18 mouse cellular contexts compared by ENCODE assay signal in the genomic region with DNA sequence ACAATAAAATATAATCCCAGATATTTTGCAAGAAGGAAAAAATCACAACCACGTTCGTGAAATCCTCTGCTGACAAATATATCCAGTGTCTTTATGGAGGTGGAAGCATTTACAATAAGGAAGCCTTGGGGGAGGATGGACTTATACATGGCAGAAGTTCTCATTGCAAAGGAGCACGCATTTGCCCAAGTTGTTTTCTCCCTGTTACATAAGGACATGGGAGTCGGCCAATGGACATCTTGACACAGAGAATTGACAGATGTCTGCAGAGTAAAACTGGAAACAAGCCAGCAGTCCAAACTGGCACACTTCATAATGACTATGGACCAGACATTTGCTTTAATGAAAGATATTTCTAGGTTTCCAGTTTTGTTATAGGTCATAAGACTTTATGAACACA. TPM values are rescaled to one million over a fixed set of nuclear protein-coding genes. Genes with fewer than 3 reads are reported as not detected.
DNase-seq lines count a peak whose midpoint lies in the region; ATAC-seq and TF ChIP-seq lines count a peak whose summit lies in the region.
"Had no signal": no experiment of that assay in that cellular context is flagged by ENCODE, and none has a peak within 500 bp of the region (broad histone marks: within the 10 kb centered on the region; RNA-seq: fewer than 3 reads in every experiment).

No protein-coding gene starts in this region.

- WGBS in lung, embryonic 14.5 days = 58% methylated on average over 4 of the region's 4 CpGs
- WGBS in lung, adult 2 months = 68% methylated on average over 4 of the region's 4 CpGs

- no peak overlapping the region for H3K4me2 ChIP-seq in lung, embryonic 14.5 days
- H3K4me2 ChIP-seq: hindbrain, embryonic 13.5 days had no signal

- no peaks in the 10 kb centered on the region for H3K27me3 ChIP-seq in lung, embryonic 14.5 days (ENCODE audit: insufficient read depth, low read length)
- H3K27me3 ChIP-seq: hindbrain, embryonic 13.5 days had no signal

- no peak overlapping the region for H3K27ac ChIP-seq in lung, embryonic 14.5 days (ENCODE audit: low read depth)
- H3K27ac ChIP-seq in layer of hippocampus, adult 2 months = peak overlapping the region; percentile 36; the same call in 1 of the 2 replicates
- H3K27ac ChIP-seq: hindbrain, embryonic 13.5 days had no signal

- no peaks in the 10 kb centered on the region for H3K36me3 ChIP-seq in lung, embryonic 14.5 days (ENCODE audit: insufficient read depth)
- H3K36me3 ChIP-seq: hindbrain, embryonic 13.5 days had no signal

- H3K4me3 ChIP-seq in lung, embryonic 14.5 days (ENCODE audit: low read depth, low read length) = no peak overlapping the region
- no peak overlapping the region for H3K4me3 ChIP-seq in lung, adult 2 months (replicated peaks; ENCODE audit: extremely low read depth, low read depth, low read length)
- H3K4me3 ChIP-seq in layer of hippocampus, adult 2 months = no peak overlapping the region
- H3K4me3 ChIP-seq: hindbrain, embryonic 13.5 days; megakaryocyte, embryonic 14.5 days had no signal

- no peak for DNase-seq in frontal cortex, postnatal 10 days (ENCODE audit: low spot score in 2 of 2)
- DNase-seq in lung, embryonic 14.5 days = peak; percentile 31
- no peak for DNase-seq in lung, adult 2 months
- DNase-seq in cerebellum, adult 18-20 months = peak; percentile 84 to 88
- peak in 1 of 2 experiments; percentile 28 for DNase-seq in layer of hippocampus, adult 2 months (ENCODE audit: low spot score in 2 of 2)
- no peak for DNase-seq in retina, embryonic 14.5 days (ENCODE audit: low spot score)
- DNase-seq in kidney, postnatal 25 days = no peak
- DNase-seq: gastrocnemius, postnatal 14 days; kidney, adult 18-20 months had no signal

- no peaks in the 10 kb centered on the region for H3K9me3 ChIP-seq in lung, embryonic 14.5 days (ENCODE audit: low read depth, low read length)
- H3K9me3 ChIP-seq: hindbrain, embryonic 13.5 days; megakaryocyte, embryonic 14.5 days had no signal

- TF ChIP-seq POLR2A in lung, adult 2 months (IDR thresholded peaks at IDR 0.05; ENCODE audit: borderline replicate concordance, extremely low read depth, low read depth, low read length) = no peak

- H3K9ac ChIP-seq in lung, embryonic 14.5 days = no peak overlapping the region
- H3K9ac ChIP-seq: hindbrain, embryonic 13.5 days had no signal

- peak; percentile 71 for ATAC-seq in frontal cortex, adult (ENCODE audit: low TSS enrichment)
- no peak for ATAC-seq in lung, embryonic 14.5 days (ENCODE audit: insufficient read depth)
- ATAC-seq: forebrain, embryonic 16.5 days had no signal

- H3K4me1 ChIP-seq in lung, embryonic 14.5 days (ENCODE audit: insufficient read depth) = no peaks in the 10 kb centered on the region
- H3K4me1 ChIP-seq in lung, adult 2 months (ENCODE audit: control insufficient read depth, insufficient read depth, low read length) = no peaks in the 10 kb centered on the region
- H3K4me1 ChIP-seq: hindbrain, embryonic 13.5 days had no signal

- no peak for TF ChIP-seq CTCF in lung, embryonic 14.5 days (IDR thresholded peaks at IDR 0.05; ENCODE audit: low read depth)
- no peak for TF ChIP-seq CTCF in lung, adult 2 months (IDR thresholded peaks at IDR 0.05; ENCODE audit: insufficient read depth, low read length)
- no peak for TF ChIP-seq CTCF in layer of hippocampus, adult 2 months (conservative IDR thresholded peaks at IDR 0.05)

RNA-seq across cellular contexts. Expression of a gene that starts 38.4 kb away (rescaled TPM):
- polyA plus RNA-seq in lung, embryonic 14.5 days (2014; fragmentation: Nextera tagmentation; extraction: Ambion mirVana) = not detected in 2 replicates
- not detected in 2 replicates for polyA plus RNA-seq in lung, adult 2 months (2012; rRNA removed)
- 10 to 100 TPM; 11.1 to 12.1 TPM for total RNA-seq in layer of hippocampus, adult 2 months (2021)
- total RNA-seq: ES-E14; gastrocnemius, postnatal 14 days; liver, adult 2 months; neutrophil, adult 5-6 weeks had no signal
- polyA plus RNA-seq: C2C12; liver, adult 2 months; lung, embryonic 16.5 days had no signal

RNA-seq across cellular contexts. Expression of a gene that starts 44.9 kb away (rescaled TPM):
- polyA plus RNA-seq in lung, embryonic 14.5 days (2014; fragmentation: Nextera tagmentation; extraction: Ambion mirVana) = 50.1 and 50.2 TPM in 2 replicates
- polyA plus RNA-seq in lung, adult 2 months (2012; rRNA removed) = 7.7 and 9.0 TPM in 2 replicates
- total RNA-seq in layer of hippocampus, adult 2 months (2021) = 10 to 100 TPM; 33.2 to 33.5 TPM

Comparison
In these comparisons a context has a peak if more than half of its experiments do, and no peak if none do; other contexts are left out.
1. DNase-seq: peak in lung, embryonic 14.5 days (single experiment) and cerebellum, adult 18-20 months (2 of 2); none in frontal cortex, postnatal 10 days (0 of 2), lung, adult 2 months (single experiment), retina, embryonic 14.5 days (single experiment) and kidney, postnatal 25 days (0 of 2).